ENCODE assay signal across 35 mouse cellular contexts in the genomic region with DNA sequence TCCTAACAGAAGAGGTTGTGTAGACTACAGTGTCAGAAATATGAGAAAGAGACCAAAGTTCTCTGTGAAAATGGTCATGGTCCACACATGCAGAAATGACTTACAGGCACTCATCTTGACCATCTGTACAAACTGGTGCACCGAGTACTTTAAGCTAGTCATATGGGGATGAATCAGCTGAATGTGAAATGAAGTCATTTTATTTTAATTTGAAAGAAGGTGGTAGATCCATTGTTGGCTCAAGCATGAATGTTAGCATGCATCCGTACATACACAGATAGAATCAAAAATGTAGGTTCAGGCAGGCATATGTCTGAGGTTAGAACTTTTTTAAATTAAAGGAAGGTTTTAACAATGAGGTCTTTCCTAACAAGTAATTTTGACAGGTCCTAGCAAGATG.
"Had no signal": no experiment of that assay in that cellular context is flagged by ENCODE, and none has a peak within 500 bp of the region (broad histone marks: within the 10 kb centered on the region; RNA-seq: fewer than 3 reads in every experiment).

No protein-coding gene starts in this region.

- H3K27ac ChIP-seq: heart, embryonic 10.5 days; heart, embryonic 13.5 days; heart, embryonic 15.5 days; hindbrain, embryonic 10.5 days; hindbrain, embryonic 13.5 days; hindbrain, embryonic 14.5 days; hindbrain, embryonic 15.5 days; hindbrain, postnatal 0 days; intestine, embryonic 15.5 days; kidney, embryonic 15.5 days; kidney, postnatal 0 days; layer of hippocampus, adult 2 months; left cerebral cortex, adult 2 months had no signal

- H3K4me1 ChIP-seq: heart, embryonic 10.5 days; heart, embryonic 12.5 days; heart, embryonic 13.5 days; heart, embryonic 15.5 days; hindbrain, embryonic 10.5 days; hindbrain, embryonic 13.5 days; hindbrain, embryonic 15.5 days; intestine, embryonic 15.5 days; kidney, embryonic 15.5 days had no signal

- H3K9me3 ChIP-seq: heart, embryonic 10.5 days; heart, embryonic 15.5 days; hindbrain, embryonic 10.5 days; hindbrain, embryonic 15.5 days; intestine, embryonic 15.5 days; kidney, embryonic 15.5 days had no signal

- H3K27me3 ChIP-seq: heart, embryonic 12.5 days; heart, embryonic 13.5 days; heart, embryonic 15.5 days; hindbrain, embryonic 13.5 days; hindbrain, embryonic 15.5 days; intestine, embryonic 15.5 days; kidney, embryonic 15.5 days had no signal

- H3K4me2 ChIP-seq: heart, embryonic 11.5 days; heart, embryonic 12.5 days; heart, embryonic 13.5 days; heart, embryonic 15.5 days; hindbrain, embryonic 13.5 days; hindbrain, embryonic 14.5 days; hindbrain, embryonic 15.5 days; intestine, embryonic 15.5 days; kidney, embryonic 15.5 days had no signal

- H3K4me3 ChIP-seq: heart, embryonic 10.5 days; heart, embryonic 12.5 days; heart, embryonic 13.5 days; heart, embryonic 15.5 days; hindbrain, embryonic 10.5 days; hindbrain, embryonic 13.5 days; hindbrain, embryonic 15.5 days; intestine, embryonic 15.5 days; kidney, embryonic 15.5 days; layer of hippocampus, adult 2 months; left cerebral cortex, adult 2 months had no signal

- DNase-seq: heart, postnatal 10 days; heart, postnatal 14 days; heart, postnatal 36 days; heart, postnatal 4 days; kidney, adult 11 months; kidney, adult 18-20 months; kidney, adult 2 months; kidney, adult 8-10 months; kidney, adult 9 months; kidney, postnatal 10 days; kidney, postnatal 14 days; kidney, postnatal 25 days; kidney, postnatal 36 days; kidney, postnatal 4 days; layer of hippocampus, adult 9-11 months; layer of hippocampus, postnatal 36 days had no signal

- ATAC-seq: hindbrain, embryonic 16.5 days; hindbrain, postnatal 0 days; inflammation-experienced regulatory T-cells, adult 6 months; intestine, embryonic 15.5 days; intestine, embryonic 16.5 days; intestine, postnatal 0 days had no signal

- H3K9ac ChIP-seq: heart, embryonic 12.5 days; heart, embryonic 13.5 days; heart, embryonic 15.5 days; hindbrain, embryonic 13.5 days; hindbrain, embryonic 14.5 days; hindbrain, embryonic 15.5 days; intestine, embryonic 15.5 days; kidney, embryonic 15.5 days had no signal

- H3K36me3 ChIP-seq: heart, embryonic 10.5 days; heart, embryonic 12.5 days; heart, embryonic 13.5 days; heart, embryonic 15.5 days; hindbrain, embryonic 10.5 days; hindbrain, embryonic 13.5 days; hindbrain, embryonic 15.5 days; intestine, embryonic 15.5 days; kidney, embryonic 15.5 days had no signal
